Mouse (Mus musculus): Measurements from ENCODE around the gene Mrpl22.

DNA sequence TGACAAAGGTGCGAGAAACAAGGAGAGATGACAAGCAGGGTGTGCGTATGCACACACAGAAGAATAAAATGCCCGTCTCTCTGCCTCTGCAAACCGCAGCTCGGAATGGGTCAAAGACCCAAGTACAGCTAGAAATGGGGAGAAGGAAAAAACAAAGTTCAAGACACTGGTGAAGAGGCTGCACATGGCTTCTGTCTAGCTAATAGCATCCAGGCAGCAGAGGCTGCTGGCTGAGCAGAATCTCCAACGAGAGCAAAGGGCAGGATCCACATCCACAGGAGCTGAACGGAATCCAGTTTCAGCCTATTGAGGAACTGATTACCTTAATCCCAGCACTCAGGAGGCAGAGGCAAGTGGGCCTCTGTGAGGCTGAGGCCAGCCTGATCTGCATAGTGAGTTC, 9.3 kb downstream of the Mrpl22 start:
- TF ChIP-seq CTCF (conservative IDR thresholded peaks at IDR 0.05; ENCODE audit: low read length) (no peak), POU5F1 (IDR thresholded peaks at IDR 0.05; ENCODE audit: borderline replicate concordance, low read length) (no peak)
